Mouse (Mus musculus): ENCODE results near the gene Tnfrsf23. TPM values are rescaled to one million over a fixed set of nuclear protein-coding genes. Genes with fewer than 3 reads are reported as not detected.
"Not testable (repeated sequence)": the region's sequence is repeated elsewhere in the genome, so short reads cannot be mapped to it uniquely, and the experiment has no call there.

Tnfrsf23 gene
- polyA plus RNA-seq, 1 experiment from 2014 or later = 1.9 TPM

- WGBS = 98% methylated on average over 4 of the region's 4 CpGs
- H3K9ac ChIP-seq (replicated peaks; ENCODE audit: low read depth, low read length) = no peak overlapping the region
- no peaks in the 10 kb centered on the region for H3K9me3 ChIP-seq (ENCODE audit: control insufficient read depth, low read depth, low read length)
- ATAC-seq (ENCODE audit: insufficient number of reproducible peaks, insufficient read depth, low FRiP score, low read depth) = no peak
- H3K27me3 ChIP-seq (ENCODE audit: control insufficient read depth, insufficient read depth, low read length) = no peaks in the 10 kb centered on the region
- H3K4me3 ChIP-seq (ENCODE audit: low read depth, low read length) = no peak overlapping the region
- H3K36me3 ChIP-seq (ENCODE audit: control insufficient read depth, insufficient read depth, low read length) = peaks cover 87% of the 10 kb centered on the region
- no peaks in the 10 kb centered on the region for H3K4me1 ChIP-seq (ENCODE audit: control insufficient read depth, insufficient read depth, low read length)
- H3K4me2 ChIP-seq (replicated peaks; ENCODE audit: low read depth, low read length) = no peak overlapping the region
- H3K27ac ChIP-seq (ENCODE audit: low read length) = no peak overlapping the region
Measured at GRCm38 (mm10) chr7:143691909-143692308, 6.2 kb upstream of the Tnfrsf23 start.

DNA sequence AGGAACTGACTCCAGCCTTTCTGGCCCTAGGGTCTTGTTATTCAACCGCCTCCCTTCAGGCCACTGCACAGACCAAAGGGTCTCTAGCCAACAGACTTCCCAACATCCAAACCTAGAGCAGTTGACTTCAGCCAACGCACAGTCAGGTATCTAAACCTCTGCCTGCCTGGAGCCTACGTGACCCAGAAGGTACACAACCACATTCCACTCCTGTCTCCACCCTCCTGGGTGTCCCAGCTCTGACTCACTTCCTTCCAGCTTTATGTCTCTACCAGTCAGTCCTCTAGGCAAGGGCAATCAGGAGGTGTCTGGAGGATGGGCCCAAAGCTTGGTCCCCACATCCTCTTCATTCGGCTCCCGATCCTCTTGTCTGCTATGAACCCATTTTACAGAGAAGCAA, 5.5 kb upstream of the Tnfrsf23 start:
- no peak for ATAC-seq (ENCODE audit: insufficient number of reproducible peaks, insufficient read depth, low FRiP score, low read depth)
- peaks cover 81% of the 10 kb centered on the region for H3K36me3 ChIP-seq (ENCODE audit: control insufficient read depth, insufficient read depth, low read length)
- 86% methylated on average over 5 of the region's 5 CpGs for WGBS
- no peaks in the 10 kb centered on the region for H3K9me3 ChIP-seq (ENCODE audit: control insufficient read depth, low read depth, low read length)
- no peaks in the 10 kb centered on the region for H3K4me1 ChIP-seq (ENCODE audit: control insufficient read depth, insufficient read depth, low read length)
- H3K27ac ChIP-seq (ENCODE audit: low read length) = no peak overlapping the region
- no peak overlapping the region for H3K4me2 ChIP-seq (replicated peaks; ENCODE audit: low read depth, low read length)
- H3K27me3 ChIP-seq (ENCODE audit: control insufficient read depth, insufficient read depth, low read length) = no peaks in the 10 kb centered on the region
- H3K4me3 ChIP-seq (ENCODE audit: low read depth, low read length) = no peak overlapping the region
- H3K9ac ChIP-seq (replicated peaks; ENCODE audit: low read depth, low read length) = no peak overlapping the region

DNA sequence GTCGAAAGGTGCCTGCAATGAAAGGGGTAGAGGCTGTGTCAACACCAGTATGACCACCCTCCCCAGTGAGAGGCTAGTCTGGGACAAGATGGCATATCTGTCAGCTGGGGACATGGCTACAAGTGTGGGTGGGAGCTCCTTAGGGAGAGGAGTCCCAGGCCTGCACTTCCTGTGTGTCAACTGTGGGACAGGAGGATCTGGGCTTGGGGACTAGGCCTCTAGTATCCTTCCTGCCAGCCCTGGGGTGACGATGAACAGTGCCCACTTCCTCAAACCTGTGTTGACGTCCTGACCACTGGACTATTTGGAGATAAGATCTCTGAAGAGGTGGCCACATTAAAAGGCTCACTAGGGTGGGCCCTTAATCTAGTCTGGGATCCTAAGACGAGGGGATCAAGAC, 4.3 kb upstream of the Tnfrsf23 start:
- Histone ChIP-seq H3K4me1 (ENCODE audit: control insufficient read depth, insufficient read depth, low read length) (no peaks in the 10 kb centered on the region), H3K27me3 (ENCODE audit: control insufficient read depth, insufficient read depth, low read length) (no peaks in the 10 kb centered on the region), H3K36me3 (ENCODE audit: control insufficient read depth, insufficient read depth, low read length) (peaks cover 70% of the 10 kb centered on the region), H3K4me3 (ENCODE audit: low read depth, low read length) (no peak overlapping the region), H3K9me3 (ENCODE audit: control insufficient read depth, low read depth, low read length) (no peaks in the 10 kb centered on the region), H3K9ac (replicated peaks; ENCODE audit: low read depth, low read length) (no peak overlapping the region), H3K27ac (ENCODE audit: low read length) (no peak overlapping the region), H3K4me2 (replicated peaks; ENCODE audit: low read depth, low read length) (no peak overlapping the region)
- 50% methylated on average over 4 of the region's 4 CpGs for WGBS
- ATAC-seq (ENCODE audit: insufficient number of reproducible peaks, insufficient read depth, low FRiP score, low read depth) = no peak

GRCm38 (mm10) chr7:143689481-143689880, 3.8 kb upstream of the Tnfrsf23 start:
- 75% methylated on average over 7 of the region's 7 CpGs for WGBS
- Histone ChIP-seq H3K27me3 (ENCODE audit: control insufficient read depth, insufficient read depth, low read length) (no peaks in the 10 kb centered on the region), H3K4me3 (ENCODE audit: low read depth, low read length) (no peak overlapping the region), H3K4me1 (ENCODE audit: control insufficient read depth, insufficient read depth, low read length) (no peaks in the 10 kb centered on the region), H3K36me3 (ENCODE audit: control insufficient read depth, insufficient read depth, low read length) (peaks cover 65% of the 10 kb centered on the region), H3K27ac (ENCODE audit: low read length) (no peak overlapping the region), H3K4me2 (replicated peaks; ENCODE audit: low read depth, low read length) (no peak overlapping the region), H3K9me3 (ENCODE audit: control insufficient read depth, low read depth, low read length) (no peaks in the 10 kb centered on the region), H3K9ac (replicated peaks; ENCODE audit: low read depth, low read length) (no peak overlapping the region)
- no peak for ATAC-seq (ENCODE audit: insufficient number of reproducible peaks, insufficient read depth, low FRiP score, low read depth)

DNA sequence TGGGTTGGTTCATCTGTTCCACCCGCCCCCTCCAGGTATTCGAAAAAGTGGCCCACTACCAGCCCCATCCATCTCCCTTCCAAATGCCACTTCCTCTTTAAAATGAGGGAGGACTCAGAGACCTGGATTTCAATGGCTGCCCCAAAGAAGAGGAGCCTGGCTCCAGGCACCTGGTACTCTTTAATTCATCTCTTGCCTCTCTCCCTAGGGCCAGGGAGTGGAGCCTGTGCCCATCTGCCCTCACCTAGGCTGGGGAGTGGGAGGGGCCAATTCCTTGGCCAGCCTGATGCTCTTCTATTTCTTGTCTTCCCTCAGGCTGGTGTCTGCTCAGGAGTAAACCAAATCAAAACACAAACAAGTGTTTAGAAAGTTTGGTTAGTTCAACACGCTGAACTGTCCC, 1.0 kb upstream of the Tnfrsf23 start:
- 72% methylated on average over 3 of the region's 3 CpGs for WGBS

GRCm38 (mm10) chr7:143686191-143686590, 519 bp upstream of the Tnfrsf23 start:
- 49% methylated on average over 4 of the region's 4 CpGs for WGBS
- H3K9ac ChIP-seq (replicated peaks; ENCODE audit: low read depth, low read length); H3K4me2 ChIP-seq (replicated peaks; ENCODE audit: low read depth, low read length); H3K27me3 ChIP-seq (ENCODE audit: control insufficient read depth, insufficient read depth, low read length); H3K4me3 ChIP-seq (ENCODE audit: low read depth, low read length); H3K9me3 ChIP-seq (ENCODE audit: control insufficient read depth, low read depth, low read length); H3K27ac ChIP-seq (ENCODE audit: low read length); ATAC-seq (ENCODE audit: insufficient number of reproducible peaks, insufficient read depth, low FRiP score, low read depth); H3K4me1 ChIP-seq (ENCODE audit: control insufficient read depth, insufficient read depth, low read length): not testable (repeated sequence)
- peaks cover 36% of the 10 kb centered on the region for H3K36me3 ChIP-seq (ENCODE audit: control insufficient read depth, insufficient read depth, low read length)

More for the DNA sequence above, 1.0 kb upstream of the Tnfrsf23 start:
- peaks cover 41% of the 10 kb centered on the region for H3K36me3 ChIP-seq (ENCODE audit: control insufficient read depth, insufficient read depth, low read length)
- not testable (repeated sequence) for H3K4me3 ChIP-seq (ENCODE audit: low read depth, low read length); H3K27me3 ChIP-seq (ENCODE audit: control insufficient read depth, insufficient read depth, low read length); H3K27ac ChIP-seq (ENCODE audit: low read length); ATAC-seq (ENCODE audit: insufficient number of reproducible peaks, insufficient read depth, low FRiP score, low read depth); H3K4me2 ChIP-seq (replicated peaks; ENCODE audit: low read depth, low read length); H3K4me1 ChIP-seq (ENCODE audit: control insufficient read depth, insufficient read depth, low read length); H3K9ac ChIP-seq (replicated peaks; ENCODE audit: low read depth, low read length); H3K9me3 ChIP-seq (ENCODE audit: control insufficient read depth, low read depth, low read length)

GRCm38 (mm10) chr7:143684569-143684968, 1.1 kb downstream of the Tnfrsf23 start:
- ATAC-seq (ENCODE audit: insufficient number of reproducible peaks, insufficient read depth, low FRiP score, low read depth) = not testable (repeated sequence)
- 86% methylated on average over 1 of the region's 2 CpGs for WGBS

DNA sequence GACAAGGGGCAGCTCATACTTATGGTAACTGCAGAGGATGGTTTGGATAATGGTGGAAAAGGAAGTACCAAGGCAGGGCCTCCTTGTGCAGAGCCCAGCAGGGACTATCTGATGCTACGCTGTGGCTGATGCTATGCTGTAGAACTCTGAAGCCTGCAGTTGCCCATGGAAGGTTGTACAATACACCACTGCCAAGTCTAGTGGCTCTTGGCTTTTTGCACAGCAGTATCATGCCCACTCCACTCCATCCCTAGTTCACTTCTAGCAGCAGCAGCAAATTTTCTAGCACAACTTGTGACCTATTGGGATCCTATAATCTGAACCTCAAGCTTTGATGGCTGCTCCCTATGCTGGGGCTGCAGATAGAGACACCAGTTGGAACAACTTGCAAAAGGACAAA, 4.1 kb downstream of the Tnfrsf23 start:
- Histone ChIP-seq H3K4me3 (ENCODE audit: low read depth, low read length) (no peak overlapping the region), H3K4me2 (replicated peaks; ENCODE audit: low read depth, low read length) (no peak overlapping the region), H3K4me1 (ENCODE audit: control insufficient read depth, insufficient read depth, low read length) (no peaks in the 10 kb centered on the region), H3K9me3 (ENCODE audit: control insufficient read depth, low read depth, low read length) (no peaks in the 10 kb centered on the region), H3K27me3 (ENCODE audit: control insufficient read depth, insufficient read depth, low read length) (no peaks in the 10 kb centered on the region), H3K27ac (ENCODE audit: low read length) (no peak overlapping the region), H3K36me3 (ENCODE audit: control insufficient read depth, insufficient read depth, low read length) (no peaks in the 10 kb centered on the region), H3K9ac (replicated peaks; ENCODE audit: low read depth, low read length) (no peak overlapping the region)
- ATAC-seq (ENCODE audit: insufficient number of reproducible peaks, insufficient read depth, low FRiP score, low read depth) = no peak
- WGBS = 70% methylated on average over 1 of the region's 1 CpGs

More at GRCm38 (mm10) chr7:143684569-143684968, 1.1 kb downstream of the Tnfrsf23 start:
- H3K9ac ChIP-seq (replicated peaks; ENCODE audit: low read depth, low read length); H3K4me3 ChIP-seq (ENCODE audit: low read depth, low read length); H3K4me2 ChIP-seq (replicated peaks; ENCODE audit: low read depth, low read length); H3K9me3 ChIP-seq (ENCODE audit: control insufficient read depth, low read depth, low read length); H3K27ac ChIP-seq (ENCODE audit: low read length); H3K27me3 ChIP-seq (ENCODE audit: control insufficient read depth, insufficient read depth, low read length); H3K4me1 ChIP-seq (ENCODE audit: control insufficient read depth, insufficient read depth, low read length): not testable (repeated sequence)
- H3K36me3 ChIP-seq (ENCODE audit: control insufficient read depth, insufficient read depth, low read length) = peaks cover 20% of the 10 kb centered on the region

DNA sequence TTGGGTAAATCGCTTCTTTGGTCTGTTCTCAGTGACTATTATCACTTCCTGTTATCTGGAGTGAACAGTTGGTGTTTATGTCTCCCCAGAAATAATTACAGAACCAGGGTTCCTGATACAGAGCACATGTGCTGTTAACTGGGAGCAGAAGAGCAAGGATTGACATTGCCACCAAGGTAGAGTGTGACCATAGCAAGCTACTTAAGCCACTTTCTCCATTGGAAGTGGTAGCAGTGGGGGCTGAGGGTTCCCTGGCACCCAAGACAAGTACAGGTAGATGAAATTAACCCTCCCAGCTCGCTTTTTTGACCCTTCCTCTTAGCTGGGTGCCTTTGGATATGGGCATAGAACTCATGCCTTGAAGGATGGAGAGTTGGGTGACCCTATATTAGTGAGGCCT, 4.8 kb downstream of the Tnfrsf23 start:
- H3K4me1 ChIP-seq (ENCODE audit: control insufficient read depth, insufficient read depth, low read length); H3K9me3 ChIP-seq (ENCODE audit: control insufficient read depth, low read depth, low read length); H3K27ac ChIP-seq (ENCODE audit: low read length); H3K9ac ChIP-seq (replicated peaks; ENCODE audit: low read depth, low read length); H3K36me3 ChIP-seq (ENCODE audit: control insufficient read depth, insufficient read depth, low read length); ATAC-seq (ENCODE audit: insufficient number of reproducible peaks, insufficient read depth, low FRiP score, low read depth); H3K4me3 ChIP-seq (ENCODE audit: low read depth, low read length); H3K27me3 ChIP-seq (ENCODE audit: control insufficient read depth, insufficient read depth, low read length); H3K4me2 ChIP-seq (replicated peaks; ENCODE audit: low read depth, low read length): not testable (repeated sequence)
- WGBS = 61% methylated on average over 2 of the region's 2 CpGs

Measured in stomach, embryonic 14.5 days (tissue).